Mouse (Mus musculus): ENCODE data around the gene Dohh. TPM values are rescaled to one million over a fixed set of nuclear protein-coding genes. Genes with fewer than 3 reads are reported as not detected.

Dohh gene
- polyA plus RNA-seq, 1 experiment = 25.1 TPM

DNA sequence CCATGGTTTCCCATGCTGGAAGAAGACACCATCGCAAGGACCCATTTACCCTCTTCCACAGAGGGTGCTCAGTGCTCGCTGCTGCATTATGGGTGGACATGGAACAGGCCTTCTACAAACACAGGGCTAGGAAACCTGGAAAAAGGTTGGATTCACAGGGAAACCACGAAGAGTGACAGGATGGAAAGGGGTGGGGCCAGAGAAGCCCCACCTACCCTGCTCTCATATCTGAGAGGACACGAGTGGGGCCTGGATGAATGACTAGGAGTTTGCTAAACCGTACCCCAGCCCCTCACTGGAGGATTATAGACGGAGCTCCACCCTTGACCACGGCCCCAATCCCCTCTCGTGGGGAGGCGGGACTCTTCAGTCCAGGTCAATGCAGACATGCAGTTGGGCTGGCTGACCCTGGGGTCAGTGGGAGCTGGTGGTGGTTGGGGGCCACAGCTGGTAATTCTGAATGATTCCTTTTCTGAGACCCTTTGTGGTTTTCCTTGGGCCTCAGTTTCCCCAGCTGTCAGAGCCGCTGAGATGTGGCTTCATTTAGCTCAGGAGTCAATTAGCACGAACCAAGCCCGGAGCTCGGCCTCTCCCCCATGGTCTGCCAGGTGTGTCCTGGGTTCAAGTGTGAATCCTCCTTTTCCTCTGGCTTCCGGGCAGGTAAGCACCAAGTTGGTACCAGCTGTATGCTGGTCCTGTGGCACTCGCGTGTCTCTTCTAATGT lies 28.5 kb downstream of the Dohh start:
- H3K27ac ChIP-seq (replicated peaks; ENCODE audit: low read depth, low read length) = peak overlapping the region; percentile 89
- H3K4me3 ChIP-seq (ENCODE audit: insufficient read depth, low read depth, low read length) = peak overlapping the region; percentile 4; the same call in 1 of the 2 replicates

DNA sequence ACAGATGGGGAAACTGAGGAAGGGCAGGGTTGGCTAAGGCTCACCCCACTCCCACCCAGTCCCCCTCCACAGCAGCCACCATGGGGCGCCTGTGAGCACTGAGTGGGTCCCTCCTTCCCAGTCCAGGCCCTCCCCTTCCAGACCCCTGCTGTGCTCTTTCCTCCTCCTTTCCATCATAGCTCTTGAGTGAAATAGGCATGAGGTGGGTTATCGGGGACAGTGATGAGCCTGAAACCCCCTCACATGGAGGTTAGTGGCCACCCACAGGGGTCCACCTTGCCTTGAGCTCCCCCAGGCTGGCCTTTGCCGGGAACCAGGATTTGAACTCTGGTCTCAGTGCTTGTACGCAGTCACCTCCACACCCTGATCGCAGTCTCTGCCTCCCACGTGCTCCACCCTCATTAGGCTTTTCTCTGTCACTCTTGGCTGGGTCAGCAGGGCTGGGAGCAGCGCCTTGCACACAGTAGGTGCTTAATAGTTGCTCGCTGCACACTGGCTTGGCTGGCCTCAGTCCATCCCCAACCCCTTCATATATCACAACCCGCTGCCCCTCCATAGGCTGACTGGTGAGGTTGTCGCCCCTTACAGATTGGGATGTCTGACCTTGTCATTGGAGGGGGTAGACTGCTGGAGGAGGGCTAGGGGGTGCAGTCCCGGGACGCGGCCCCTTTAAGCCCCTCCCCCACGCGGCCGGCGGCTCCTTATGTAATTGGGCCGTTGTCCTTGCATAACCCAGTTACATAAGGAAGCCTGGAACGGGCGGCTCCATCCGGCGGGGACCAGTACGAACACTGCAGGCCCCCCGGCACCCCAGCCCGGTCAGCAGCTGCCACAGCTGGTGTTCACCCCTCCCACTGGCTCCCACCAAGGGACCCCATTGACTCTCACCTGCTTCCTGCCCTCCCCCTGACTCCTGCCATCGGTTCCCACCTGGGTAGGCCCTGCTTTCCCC lies 29.4 kb downstream of the Dohh start:
- peaks cover 64% of the 10 kb centered on the region for H3K4me1 ChIP-seq (ENCODE audit: control insufficient read depth, insufficient read depth, insufficient read length, low read length)
- peak overlapping the region; percentile 48 for H3K4me3 ChIP-seq (ENCODE audit: insufficient read depth, low read depth, low read length)
- H3K27ac ChIP-seq (replicated peaks; ENCODE audit: low read depth, low read length) = peak overlapping the region; percentile 93

More for the DNA sequence above, 28.5 kb downstream of the Dohh start:
- H3K4me1 ChIP-seq (ENCODE audit: control insufficient read depth, insufficient read depth, insufficient read length, low read length) = peaks cover 67% of the 10 kb centered on the region

DNA sequence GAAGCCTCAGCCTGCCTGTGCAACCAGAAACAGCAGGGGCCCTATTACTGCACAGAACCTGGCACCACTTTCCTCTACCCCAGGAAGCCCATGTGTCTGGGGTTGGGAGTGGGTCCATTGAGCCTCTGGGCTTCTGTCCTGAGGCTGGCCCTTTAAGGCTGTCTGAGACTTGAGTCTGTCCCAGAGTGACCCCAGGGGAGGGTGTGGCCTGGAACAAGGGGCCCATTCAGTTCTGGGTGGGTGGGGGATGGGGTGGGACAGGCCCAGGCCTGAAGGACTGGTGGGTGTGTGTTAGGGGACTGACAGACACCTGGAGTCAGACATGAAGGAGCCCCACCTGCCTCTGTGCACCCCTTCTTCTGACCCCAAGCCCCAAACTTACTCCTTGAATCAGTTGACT lies 30.5 kb downstream of the Dohh start:
- H3K27ac ChIP-seq (replicated peaks; ENCODE audit: low read depth, low read length) = peak overlapping the region; percentile 93
- no peak overlapping the region for H3K4me3 ChIP-seq (ENCODE audit: insufficient read depth, low read depth, low read length)
- peaks cover 72% of the 10 kb centered on the region for H3K4me1 ChIP-seq (ENCODE audit: control insufficient read depth, insufficient read depth, insufficient read length, low read length)

DNA sequence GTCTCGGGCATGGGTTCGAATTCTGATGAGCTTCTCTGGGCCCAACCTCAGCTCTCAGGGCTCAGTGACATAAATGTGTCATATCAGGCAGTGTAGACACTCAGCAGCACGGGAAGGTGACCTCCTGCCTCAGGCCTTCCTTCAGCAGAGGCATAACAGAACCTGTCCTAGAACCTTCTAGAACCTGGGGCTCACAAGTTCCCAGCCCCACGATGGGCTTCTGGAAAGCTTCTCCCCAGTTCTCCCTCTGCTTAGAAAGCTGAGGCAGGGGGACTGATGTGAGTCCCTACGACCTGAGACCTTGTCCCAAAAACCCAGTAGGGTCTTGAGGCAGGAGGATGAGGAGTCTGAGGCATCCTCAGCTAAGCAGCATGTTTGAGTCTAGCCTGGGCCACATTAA lies 30.9 kb downstream of the Dohh start:
- H3K27ac ChIP-seq (replicated peaks; ENCODE audit: low read depth, low read length) = peak overlapping the region; percentile 74
- H3K4me1 ChIP-seq (ENCODE audit: control insufficient read depth, insufficient read depth, insufficient read length, low read length) = peaks cover 73% of the 10 kb centered on the region
- no peak overlapping the region for H3K4me3 ChIP-seq (ENCODE audit: insufficient read depth, low read depth, low read length)

DNA sequence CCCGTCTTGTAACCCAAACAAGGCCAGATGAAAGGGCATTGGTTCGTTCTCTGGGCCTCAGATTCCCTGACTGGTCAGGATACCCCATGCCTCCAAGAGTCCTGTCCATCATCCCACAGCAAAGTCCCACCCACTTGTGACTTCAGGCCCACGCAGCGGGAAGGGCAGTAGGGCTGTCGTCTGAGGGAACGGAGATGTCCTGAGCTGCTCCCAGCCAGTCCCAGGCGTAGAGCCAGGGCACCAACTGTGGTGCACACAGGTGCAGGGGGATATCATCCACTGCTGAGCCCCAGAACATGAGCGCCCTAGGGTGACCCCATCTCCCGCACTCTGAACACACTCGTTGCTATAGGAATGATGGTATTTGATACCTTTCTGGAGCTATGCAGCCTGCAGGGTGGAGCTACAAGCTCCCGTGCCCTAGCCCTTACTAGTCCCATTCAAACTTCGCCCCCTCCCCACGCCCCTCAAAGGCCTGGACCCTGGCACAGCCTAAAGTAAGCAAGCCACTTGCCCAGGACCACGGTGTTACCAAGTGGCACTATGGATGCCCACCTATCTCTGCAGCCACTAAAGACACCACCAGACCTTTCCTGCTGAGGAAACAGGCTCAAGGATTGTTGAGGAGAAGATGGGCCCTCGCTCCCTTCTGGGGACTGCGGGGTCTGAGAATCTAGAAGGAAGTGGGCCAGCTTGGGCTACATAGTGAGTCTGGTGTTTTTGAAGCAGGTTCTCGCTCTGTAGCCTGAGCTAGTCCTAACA lies 31.5 kb downstream of the Dohh start:
- peak overlapping the region; percentile 74 for H3K27ac ChIP-seq (replicated peaks; ENCODE audit: low read depth, low read length)

DNA sequence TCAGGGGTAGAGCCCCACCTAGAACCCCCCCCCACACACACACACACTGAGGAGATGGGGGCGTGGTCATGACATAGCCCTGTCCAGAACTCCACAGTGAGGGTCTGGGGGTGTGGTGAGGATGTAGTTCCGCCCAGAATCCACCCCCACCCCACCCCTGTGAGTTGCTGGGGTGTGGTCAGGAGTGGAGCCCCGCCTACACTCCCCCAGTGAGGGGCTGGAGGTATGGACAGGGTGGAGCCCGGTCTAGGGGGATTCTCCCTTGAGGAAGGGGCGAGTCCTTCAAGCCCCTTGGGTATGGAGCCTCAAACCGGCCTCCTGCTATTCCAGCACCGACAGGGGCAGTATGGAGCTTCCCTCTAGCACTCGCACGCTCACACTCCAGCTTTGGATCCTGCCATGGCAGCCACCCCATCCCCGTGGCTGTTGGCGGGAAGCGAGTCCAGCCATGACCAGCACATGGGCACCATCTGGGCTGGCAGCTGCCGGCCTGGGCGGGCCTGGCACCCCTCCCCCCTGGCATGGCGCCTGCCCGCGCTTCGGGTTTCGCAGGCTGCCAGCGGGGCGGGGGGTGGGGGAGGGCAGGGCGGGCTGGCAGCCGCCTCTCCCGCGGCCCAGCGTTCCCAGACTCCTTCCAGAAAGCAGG lies 32.5 kb downstream of the Dohh start:
- peaks cover 73% of the 10 kb centered on the region for H3K4me1 ChIP-seq (ENCODE audit: control insufficient read depth, insufficient read depth, insufficient read length, low read length)
- no peak overlapping the region; the same call in 1 of the 2 replicates for H3K4me3 ChIP-seq (ENCODE audit: insufficient read depth, low read depth, low read length)
- H3K27ac ChIP-seq (replicated peaks; ENCODE audit: low read depth, low read length) = peak overlapping the region; percentile 37; the same call in 1 of the 2 replicates

More for the DNA sequence above, 31.5 kb downstream of the Dohh start:
- Histone ChIP-seq H3K4me3 (ENCODE audit: insufficient read depth, low read depth, low read length) (no peak overlapping the region), H3K4me1 (ENCODE audit: control insufficient read depth, insufficient read depth, insufficient read length, low read length) (peaks cover 70% of the 10 kb centered on the region)

DNA sequence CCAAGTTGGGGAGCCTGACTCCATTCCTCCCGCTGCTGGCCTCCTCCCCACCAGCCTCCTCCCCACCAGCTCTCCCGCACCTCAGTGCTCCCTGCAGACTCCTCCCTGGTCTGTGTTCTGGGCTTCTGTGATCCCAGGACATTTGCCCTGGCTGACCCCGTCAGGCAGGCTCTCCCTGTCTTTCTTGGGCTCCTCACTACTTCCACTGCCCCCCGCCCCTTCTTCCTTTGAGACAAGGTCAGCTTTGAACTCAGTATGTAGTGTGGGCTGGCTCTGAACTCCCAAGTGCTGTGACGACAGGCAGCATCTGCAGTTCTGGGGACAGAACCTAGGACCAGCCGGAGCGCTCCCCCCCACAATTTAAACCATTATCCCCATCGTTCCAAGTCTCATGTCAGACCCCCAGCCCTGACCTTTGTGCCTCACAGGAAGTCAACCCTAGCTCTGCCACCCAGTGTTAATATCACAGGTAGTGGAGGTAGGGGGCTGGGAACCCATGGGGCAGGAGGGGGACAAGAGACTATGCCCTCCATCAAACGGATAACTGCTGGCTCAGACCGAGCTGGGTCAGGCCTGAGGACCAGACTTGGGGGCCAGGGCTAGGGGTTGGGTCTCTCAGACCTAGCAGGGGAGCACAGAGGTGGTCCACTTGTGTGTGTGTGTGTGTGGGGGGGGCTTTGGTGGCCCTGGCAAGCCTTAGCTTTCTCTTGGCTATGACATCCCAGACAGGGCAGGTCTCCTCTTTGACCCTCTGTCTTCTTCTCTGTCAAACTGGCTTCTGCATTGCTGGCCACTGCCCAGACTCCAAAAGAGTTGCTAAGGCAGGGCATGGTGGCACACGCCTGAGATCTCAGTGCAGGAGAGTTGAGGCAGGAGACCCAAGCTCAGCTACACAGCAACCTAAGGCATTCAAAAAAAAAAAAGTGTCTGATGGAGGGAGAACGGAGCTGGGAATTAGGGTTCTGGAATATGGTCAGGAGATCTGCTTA lies 33.3 kb downstream of the Dohh start:
- H3K4me1 ChIP-seq (ENCODE audit: control insufficient read depth, insufficient read depth, insufficient read length, low read length) = peaks cover 71% of the 10 kb centered on the region
- H3K4me3 ChIP-seq (ENCODE audit: insufficient read depth, low read depth, low read length) = no peak overlapping the region
- H3K27ac ChIP-seq (replicated peaks; ENCODE audit: low read depth, low read length) = peak overlapping the region; percentile 65

DNA sequence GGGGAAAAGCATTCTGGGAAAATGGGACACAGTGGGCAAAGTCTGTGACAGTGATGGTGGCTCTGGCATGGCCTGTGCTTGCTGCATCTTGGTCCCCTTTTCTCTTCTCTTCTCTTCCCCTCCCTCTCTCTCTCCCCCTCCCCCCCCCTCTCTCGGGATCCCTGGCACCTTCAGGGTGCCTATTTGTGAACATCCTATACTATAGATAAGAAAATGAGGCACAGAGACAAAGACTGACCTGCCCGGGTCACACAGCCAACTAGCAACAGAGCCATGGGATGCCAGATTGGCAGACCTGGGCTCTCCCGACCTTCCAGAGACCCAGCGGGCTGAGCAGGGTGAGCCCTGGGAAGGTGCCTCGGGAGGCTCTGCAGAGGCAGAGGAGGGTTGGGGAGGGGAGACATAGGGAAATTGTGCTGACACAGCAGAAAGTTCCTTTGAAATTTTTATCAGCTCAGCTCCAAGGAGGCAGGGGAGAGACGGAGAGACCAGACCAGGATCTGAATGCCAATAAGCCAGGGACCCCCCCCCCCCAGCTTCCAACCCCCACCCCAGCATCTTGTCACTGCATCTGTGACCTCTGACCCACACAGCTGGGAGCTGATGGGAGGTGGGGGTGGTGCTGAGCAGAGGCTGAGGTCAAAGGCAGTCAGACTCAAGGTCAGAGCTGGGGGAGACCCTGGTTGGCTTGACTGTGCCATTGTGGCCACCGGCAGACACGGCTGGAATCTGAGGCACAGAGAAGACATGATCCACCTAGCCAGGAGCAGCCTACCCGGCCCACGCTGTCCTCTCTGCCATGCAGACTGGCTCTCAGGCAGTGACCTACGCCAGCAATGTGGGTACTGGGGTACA lies 34.2 kb downstream of the Dohh start:
- peaks cover 65% of the 10 kb centered on the region for H3K4me1 ChIP-seq (ENCODE audit: control insufficient read depth, insufficient read depth, insufficient read length, low read length)
- H3K27ac ChIP-seq (replicated peaks; ENCODE audit: low read depth, low read length) = peak overlapping the region; percentile 67
- no peak overlapping the region for H3K4me3 ChIP-seq (ENCODE audit: insufficient read depth, low read depth, low read length)

DNA sequence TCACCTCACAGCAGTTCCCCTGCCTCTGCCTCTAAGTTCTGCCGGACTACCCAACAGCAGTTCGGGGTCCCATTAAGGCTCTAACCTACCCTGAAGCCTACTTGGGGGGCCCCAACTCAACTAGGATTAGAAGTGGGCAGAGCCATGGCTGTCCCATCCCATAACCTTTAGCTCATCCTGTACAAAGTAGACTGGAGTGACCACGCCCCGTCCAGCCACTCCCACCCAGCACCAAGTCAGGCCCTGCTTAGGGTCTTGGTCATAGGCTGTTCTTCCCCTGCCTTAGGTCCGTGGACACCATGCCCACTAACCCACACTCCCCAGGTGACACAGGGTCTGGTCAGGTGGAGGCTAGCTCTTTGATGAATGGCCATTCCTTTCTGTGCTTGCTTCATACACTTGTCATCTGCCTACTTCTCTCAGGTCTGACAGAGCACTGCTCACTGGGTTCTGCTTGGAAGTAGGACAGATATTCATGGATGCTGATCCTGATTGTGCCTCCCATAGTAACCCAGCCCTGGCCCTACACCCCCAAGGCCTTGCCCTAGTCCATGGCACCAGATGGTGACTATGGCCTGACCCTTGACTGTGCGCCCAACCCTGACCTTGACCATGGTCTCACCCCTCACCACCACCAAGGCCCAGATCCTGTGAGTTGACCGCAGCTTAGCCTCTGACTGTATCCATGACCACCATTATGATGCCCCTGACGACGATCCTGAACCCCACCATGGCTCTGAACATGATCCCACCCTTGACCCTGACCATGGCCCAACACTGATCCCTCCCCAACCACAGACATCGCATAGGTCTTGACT lies 35.1 kb downstream of the Dohh start:
- Histone ChIP-seq H3K4me3 (ENCODE audit: insufficient read depth, low read depth, low read length) (no peak overlapping the region), H3K4me1 (ENCODE audit: control insufficient read depth, insufficient read depth, insufficient read length, low read length) (peaks cover 61% of the 10 kb centered on the region), H3K27ac (replicated peaks; ENCODE audit: low read depth, low read length) (peak overlapping the region; percentile 67)

DNA sequence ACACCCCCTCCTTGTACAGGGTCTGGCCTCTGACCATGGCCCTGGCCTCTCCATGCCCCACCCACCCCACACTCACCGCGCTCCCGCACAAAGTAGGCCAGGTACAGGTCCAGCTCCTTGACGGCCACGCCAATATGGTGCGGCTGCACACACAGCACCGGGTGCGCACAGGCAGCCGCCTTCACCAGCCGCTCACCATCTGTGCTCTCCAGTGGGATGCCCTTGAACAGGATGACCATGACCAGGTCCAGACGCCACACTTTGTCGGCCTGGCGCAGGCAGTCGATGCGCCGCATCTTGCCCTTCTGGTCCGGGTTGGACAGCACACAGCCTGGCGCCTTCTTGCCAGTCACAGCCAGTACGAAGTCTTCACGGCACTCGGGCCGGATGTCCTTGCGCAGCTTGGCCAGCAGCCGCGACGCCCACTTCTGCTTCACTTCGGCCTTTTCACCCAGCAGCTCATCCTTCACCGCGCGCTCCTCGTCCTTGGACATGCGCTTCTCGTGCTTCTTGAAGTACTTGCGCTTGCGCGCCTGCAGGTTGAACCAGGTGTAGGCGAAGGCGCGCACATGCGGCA lies 36.1 kb downstream of the Dohh start:
- no peak overlapping the region for H3K4me3 ChIP-seq (ENCODE audit: insufficient read depth, low read depth, low read length)
- H3K4me1 ChIP-seq (ENCODE audit: control insufficient read depth, insufficient read depth, insufficient read length, low read length) = peaks cover 61% of the 10 kb centered on the region
- no peak overlapping the region for H3K27ac ChIP-seq (replicated peaks; ENCODE audit: low read depth, low read length)

DNA sequence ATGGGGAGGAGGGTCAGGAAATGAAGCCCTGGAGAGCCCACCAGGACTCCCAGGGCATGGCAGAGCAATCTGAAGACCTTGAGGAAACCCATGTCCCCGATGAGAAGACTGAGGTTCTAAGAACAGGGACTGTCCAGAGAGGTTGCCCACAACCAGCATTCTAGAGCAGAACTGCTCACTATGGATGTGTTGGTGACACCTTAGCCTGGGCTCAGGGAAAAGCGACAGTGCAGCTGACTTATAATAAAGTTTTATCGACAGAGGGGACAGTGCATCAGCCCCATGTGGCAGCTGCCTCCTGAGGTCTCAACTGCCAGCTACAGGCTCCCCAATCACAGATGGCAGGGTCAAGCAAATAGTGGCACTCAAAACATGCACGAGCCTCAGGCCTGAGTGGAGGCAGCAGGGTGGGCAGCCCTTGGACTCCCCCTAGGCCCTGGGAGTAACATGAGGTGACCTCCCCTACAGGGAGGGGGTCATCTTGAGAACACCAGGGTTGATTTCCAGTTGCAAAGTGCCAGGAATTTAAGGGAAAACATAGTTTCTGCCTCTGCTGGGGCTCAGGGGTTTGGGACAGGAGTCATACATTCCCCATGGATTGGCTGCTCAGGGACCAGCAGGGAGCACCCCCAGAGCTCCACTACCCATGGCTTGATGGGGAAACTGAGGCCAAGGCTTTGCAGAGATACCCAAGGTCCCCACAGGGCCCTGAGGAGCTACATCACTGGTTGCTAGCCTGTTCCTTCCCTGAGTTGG lies 37.0 kb downstream of the Dohh start:
- H3K27ac ChIP-seq (replicated peaks; ENCODE audit: low read depth, low read length) = no peak overlapping the region
- H3K4me3 ChIP-seq (ENCODE audit: insufficient read depth, low read depth, low read length) = no peak overlapping the region
- H3K4me1 ChIP-seq (ENCODE audit: control insufficient read depth, insufficient read depth, insufficient read length, low read length) = peaks cover 53% of the 10 kb centered on the region

DNA sequence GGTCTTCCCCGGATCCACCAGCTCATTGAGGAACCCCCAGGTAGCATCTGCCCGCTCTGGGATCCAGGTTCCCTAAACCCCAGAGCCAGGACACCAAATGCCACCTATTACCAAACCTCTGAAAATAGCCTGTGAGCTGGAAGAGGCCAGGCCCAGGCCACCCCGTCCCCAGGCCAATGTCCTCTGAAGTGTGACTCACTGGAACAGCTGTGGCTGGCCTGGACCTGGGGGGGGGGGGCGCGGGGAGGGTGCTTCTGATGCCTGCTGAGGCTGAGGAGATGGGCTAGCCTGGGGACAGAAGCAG lies 37.5 kb downstream of the Dohh start:
- no peak overlapping the region for H3K4me3 ChIP-seq (ENCODE audit: insufficient read depth, low read depth, low read length)
- no peak overlapping the region for H3K27ac ChIP-seq (replicated peaks; ENCODE audit: low read depth, low read length)
- H3K4me1 ChIP-seq (ENCODE audit: control insufficient read depth, insufficient read depth, insufficient read length, low read length) = peaks cover 51% of the 10 kb centered on the region

All from brown adipose tissue, adult 24 weeks (tissue).